Mouse (Mus musculus) gastrocnemius, postnatal 14 days (tissue): Measurements from ENCODE around the gene Cenpa. TPM values are rescaled to one million over a fixed set of nuclear protein-coding genes. Genes with fewer than 3 reads are reported as not detected.
A peak's percentile ranks its signal among the peaks of the same experiment; 100 is the strongest.

Experiments
- DNase-seq: peaks from one replicate; pipeline ENCODE4 v3.0.0; 2021; ENCODE audit warnings: mixed read lengths
- intact Hi-C: fragments of 180-260 bp; cut with DNase I; formaldehyde crosslinking; loops from one replicate; pipeline ENCODE4 v1.15.1; 2025; ENCODE audit warnings: low total_unique reads
- long read RNA-seq, 2 experiments: library from polyadenylated mRNA; stranded (forward); transcript quantifications; one replicate each; pipeline ENCODE4 v2.0.0; 2021
- total RNA-seq, 2 experiments: library from RNA; stranded (reverse); gene quantifications; 2 replicates each; pipeline ENCODE4 v1.2.3; 2021

Gene Cenpa
- total RNA-seq: 10 to 100 TPM in 1 of 2 experiments, 1 to 10 TPM in 1; 7.0 to 10.2 TPM
- long read RNA-seq, experiment 1, partial matches to known transcripts: 1 of 8 reads
- long read RNA-seq, experiment 1, other reads (novel, unspliced or antisense): 2 of 8 reads
- long read RNA-seq, experiment 2, partial matches to known transcripts: 0 of 5 reads
- long read RNA-seq, experiment 2, other reads (novel, unspliced or antisense): 1 of 5 reads

DNA sequence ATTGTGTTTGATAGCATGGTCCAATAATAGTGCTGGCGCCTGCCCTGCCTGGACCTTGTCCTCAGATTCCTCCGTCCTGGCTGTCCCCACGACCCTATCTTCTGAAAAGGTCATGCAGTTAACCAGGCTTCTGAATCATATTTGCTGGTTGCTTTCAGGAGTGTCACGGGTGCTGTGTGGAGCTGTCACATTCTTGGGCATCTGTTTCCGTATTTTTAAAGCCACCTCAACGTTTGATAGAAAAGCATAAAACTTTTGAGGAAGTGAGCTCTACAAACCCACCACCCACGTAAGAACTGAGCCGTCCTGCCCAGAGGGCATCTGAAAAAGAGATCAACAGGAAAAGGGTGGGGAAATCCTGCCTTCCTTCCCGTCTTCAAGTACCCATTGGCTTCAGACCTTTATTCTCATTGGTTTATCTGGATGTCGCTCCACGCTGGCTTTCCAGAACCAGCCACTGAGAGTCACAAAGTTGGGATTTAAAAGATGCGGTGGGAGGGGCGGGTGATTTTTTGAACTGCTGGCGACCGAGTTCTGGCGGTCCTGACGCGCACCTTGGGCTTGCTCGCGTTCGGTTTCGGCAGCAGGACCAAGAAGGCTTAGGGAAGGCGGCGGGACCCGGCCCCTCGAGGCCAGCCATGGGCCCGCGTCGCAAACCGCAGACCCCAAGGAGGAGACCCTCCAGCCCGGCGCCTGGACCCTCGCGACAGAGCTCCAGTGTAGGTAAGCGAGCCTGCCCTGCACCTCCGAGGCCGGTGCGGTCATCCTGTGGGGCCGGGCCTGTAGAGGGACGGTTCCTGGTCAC is at the start of gene Cenpa:
Gene Cenpa, plus strand, starts transcription at position 387 of the 805 bp plus-strand sequence.
- intact Hi-C loops: no loop called here
- peak; percentile 83 for DNase-seq

DNA sequence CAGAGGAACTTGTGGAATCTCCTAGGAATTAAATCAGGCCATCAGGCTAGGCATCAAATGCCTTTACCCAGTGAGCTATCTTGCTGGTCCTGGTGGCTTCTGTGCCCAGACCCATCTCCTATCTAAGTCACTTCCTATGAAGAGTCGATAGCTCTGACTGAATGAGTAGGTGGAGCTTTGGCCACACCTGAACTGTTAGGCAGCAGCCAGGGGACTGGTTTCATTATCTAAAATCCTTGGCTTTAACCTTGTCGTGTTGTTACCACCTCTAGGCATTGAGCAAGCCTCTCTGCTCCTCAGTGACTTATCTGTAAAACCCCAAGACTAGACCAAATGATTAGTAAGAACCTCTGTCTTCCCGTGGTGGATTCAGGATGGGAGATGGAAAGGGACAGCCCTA is 49.2 kb upstream of the Cenpa start:
- intact Hi-C loops: no loop called here

DNA sequence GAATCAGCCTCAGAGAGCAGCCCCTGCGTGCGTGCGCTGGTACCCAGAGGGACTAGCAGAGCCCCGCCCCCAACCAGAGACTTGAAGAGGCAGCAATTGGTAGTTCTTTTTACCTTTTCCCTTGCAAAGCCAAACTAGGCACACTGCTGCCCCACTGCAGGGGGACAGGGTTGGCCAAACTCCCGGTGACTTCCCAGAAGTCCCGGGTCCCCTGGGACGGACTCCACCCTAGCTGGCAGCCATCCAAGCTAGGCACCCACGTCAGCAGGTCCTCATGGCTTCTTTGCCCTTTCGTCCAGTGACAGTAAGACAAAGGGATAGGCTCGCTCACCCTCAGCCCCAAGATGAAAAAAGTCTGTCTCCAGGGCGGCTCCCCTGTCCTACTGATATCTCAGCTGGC is 48.7 kb upstream of the Cenpa start:
- no peak for DNase-seq
- intact Hi-C loops: no loop called here

More for the DNA sequence above, 49.2 kb upstream of the Cenpa start:
- DNase-seq: no peak

DNA sequence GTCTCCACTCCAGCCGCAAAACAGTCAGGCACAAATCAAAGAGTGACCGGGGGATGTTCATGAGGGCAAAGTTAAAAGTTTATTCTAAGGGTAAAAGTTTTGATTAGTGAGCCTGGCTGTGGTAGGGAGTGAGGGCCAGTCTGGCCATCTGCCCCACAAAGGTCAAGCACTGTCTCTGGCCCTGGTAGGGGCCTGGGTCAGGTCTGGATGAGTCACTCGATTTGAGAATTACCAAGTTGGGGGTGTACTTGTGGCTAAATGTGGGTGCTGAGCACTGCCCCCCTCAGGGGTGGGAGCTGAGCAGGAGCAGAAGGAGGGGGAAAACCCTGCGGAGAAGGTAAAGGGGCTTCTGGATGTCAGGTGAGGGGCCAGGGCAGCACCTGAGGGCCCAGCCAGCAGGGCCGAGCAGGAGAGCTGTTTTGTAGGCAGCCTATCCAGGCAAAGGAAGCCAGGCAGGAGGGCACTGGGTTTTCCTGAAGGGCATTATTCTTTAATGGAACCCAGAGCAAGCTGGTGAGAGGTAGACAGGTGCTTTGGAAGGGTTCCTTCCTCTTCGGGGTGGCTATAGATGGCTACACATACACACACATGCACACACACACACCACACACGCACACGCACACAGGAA is 48.1 kb upstream of the Cenpa start:
- DNase-seq: no peak
- intact Hi-C loops: no loop called here

DNA sequence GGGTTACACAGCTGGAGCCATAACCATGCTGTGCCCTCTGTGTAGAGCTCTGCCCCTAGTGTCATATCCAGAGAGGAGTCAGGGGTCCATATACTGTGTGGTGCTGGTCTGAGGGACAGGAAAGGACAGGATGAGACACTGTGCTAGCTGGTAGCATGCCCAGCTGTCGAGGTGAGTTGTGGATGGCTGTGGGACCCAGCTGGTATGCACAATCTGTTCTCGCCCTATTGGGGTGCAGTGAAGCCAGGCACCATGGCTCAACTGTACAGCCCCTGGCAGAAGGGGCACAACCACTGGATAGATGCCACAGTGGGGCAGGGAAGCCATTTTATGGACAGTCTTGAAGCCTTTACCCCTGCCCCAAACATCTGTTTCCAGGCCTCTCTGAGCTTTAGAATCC is 47.4 kb upstream of the Cenpa start:
- intact Hi-C loops: no loop called here
- DNase-seq: no peak

DNA sequence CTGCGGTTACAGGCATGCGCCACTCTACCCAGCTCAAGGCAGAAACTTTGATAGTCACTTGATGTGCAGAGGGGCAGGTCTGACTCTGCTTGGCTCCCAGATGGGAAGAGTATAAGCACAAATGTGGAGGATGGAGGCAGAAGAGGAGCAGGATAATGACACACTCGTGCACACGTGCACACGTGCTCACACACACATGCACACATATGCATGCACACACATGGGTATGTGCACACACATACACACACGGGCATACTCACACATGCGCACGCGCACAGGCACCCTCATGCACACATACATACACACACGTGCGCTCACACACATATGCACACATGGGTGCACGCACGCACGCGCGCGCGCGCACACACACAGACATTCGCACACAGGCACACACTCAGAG is 46.0 kb upstream of the Cenpa start:
- intact Hi-C loops: no loop called here
- DNase-seq: no peak

DNA sequence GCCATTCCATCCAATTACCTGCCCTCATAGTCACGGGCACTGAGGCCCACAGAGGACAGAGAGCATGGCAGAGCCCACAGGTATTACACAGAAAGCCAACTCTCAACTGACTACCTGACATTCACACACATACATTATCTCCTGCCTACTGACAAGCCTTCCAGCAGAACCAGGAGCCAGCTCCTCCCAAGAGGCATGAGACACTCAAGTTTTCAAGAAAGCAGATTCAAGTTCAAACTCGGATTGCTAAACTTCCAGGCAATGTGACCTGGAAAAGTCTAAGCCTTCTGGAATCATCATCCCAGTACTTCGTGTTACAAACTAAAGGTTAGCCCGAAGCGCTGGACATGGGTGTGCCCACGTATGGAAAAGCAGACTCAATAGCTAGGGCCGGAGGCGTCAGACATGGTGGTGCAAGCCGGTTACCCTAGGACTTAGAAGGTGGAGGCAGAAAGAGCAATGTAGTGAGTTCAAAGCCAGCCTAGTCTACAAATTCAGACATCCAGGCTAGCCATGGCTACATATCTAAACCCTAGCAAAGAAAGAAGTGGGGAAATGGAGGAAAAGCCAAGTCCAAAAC is 45.3 kb upstream of the Cenpa start:
- no peak for DNase-seq
- intact Hi-C loops: no loop called here

DNA sequence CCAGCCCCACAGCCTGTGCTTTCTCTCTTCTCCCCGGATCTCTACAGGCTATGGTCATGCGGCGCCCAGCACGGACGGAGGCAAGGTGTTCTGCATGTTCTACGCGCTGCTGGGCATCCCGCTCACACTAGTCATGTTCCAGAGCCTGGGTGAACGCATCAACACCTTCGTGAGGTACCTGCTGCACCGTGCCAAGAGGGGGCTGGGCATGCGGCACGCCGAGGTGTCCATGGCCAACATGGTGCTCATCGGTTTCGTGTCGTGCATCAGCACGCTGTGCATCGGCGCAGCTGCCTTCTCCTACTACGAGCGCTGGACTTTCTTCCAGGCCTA is 44.8 kb upstream of the Cenpa start:
- no peak for DNase-seq
- intact Hi-C loops: no loop called here

DNA sequence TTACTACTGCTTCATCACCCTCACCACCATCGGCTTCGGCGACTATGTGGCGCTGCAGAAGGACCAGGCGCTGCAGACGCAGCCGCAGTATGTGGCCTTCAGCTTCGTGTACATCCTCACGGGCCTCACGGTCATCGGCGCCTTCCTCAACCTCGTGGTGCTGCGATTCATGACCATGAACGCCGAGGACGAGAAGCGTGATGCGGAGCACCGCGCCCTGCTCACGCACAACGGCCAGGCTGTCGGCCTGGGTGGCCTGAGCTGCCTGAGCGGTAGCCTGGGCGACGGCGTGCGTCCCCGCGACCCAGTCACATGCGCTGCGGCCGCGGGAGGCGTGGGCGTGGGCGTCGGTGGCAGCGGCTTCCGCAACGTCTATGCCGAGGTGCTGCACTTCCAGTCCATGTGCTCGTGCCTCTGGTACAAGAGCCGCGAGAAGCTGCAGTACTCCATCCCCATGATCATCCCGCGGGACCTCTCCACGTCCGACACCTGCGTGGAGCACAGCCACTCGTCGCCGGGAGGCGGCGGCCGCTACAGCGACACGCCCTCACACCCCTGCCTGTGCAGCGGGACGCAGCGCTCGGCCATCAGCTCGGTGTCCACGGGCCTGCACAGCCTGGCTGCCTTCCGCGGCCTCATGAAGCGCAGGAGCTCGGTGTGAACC is 44.3 kb upstream of the Cenpa start:
- intact Hi-C loops: no loop called here
- DNase-seq: peak; percentile 14

DNA sequence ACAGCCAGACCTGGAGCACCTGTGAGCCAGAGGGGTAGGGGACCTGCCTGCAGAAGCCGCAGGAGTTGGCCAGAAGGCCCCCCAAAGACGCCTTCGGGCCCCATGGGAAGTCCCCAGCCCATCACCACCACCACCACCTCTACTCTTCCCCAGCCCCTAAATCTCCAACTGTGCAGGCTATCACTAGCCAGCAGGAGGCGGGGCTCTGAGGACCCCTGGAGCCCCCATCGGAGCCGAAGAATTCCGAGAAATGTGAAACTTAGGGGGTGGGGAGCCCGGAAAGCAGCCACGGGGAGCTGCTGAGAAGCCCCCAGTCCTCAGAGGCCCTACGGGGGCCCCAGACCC is 43.8 kb upstream of the Cenpa start:
- intact Hi-C loops: no loop called here
- DNase-seq: no peak

DNA sequence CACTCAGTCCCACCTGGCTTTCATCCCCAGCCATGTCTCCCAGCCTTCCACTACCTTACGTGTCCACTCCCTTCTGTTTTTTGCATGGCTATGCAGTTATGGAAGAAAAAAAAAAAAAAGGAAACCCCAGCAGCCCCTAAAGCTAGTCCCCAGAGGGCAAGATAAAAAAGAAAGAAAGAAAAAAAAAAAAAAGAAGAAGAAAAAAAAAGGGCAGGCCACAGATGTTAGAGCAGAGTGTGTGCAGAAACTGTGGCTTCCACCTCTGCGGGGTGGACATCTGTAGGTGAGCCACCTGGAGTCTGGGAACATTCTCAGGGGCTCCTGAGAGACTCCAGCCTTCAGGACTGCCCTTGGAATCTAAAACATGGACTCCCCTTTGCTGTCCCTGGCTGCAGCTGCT is 43.2 kb upstream of the Cenpa start:
- no peak for DNase-seq
- intact Hi-C loops: no loop called here

DNA sequence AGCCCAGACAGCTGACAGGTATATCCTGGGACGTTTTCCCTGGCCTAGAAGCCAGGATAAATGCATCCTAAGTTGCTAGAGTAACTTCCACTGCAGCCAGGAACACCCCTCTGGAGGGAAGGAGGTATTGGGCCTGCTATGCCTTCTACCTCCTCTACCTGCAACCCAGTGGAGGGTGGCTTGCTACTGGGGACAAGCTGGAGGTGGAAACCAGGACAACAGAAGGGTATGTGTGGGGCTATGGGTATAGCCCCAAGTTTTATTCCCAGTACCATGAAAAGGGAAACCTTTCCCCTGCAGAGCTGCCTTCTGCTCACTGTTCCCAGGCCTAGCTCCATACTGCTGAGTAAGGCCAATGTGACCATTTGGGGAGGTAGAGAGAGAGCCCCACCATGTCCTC is 42.3 kb upstream of the Cenpa start:
- DNase-seq: no peak
- intact Hi-C loops: no loop called here

DNA sequence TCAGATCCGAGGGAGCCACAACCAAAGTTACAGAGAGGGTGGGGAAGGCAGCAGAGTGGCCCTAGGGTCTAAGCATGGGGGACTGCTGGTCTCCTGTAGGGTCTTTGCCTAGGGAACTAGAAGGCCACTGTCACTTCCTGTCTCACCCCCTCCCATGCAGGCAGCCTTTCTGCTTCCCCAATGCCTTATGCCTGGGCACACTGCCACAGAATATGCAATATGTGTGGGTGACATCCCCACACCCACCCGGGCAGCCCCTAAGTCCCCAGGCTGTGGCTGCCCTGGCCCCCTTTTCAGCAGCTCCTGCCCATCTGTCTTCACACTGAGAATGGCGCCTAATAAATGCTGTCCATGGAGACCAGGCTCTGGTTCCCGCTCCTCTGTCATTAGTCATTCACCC is 41.7 kb upstream of the Cenpa start:
- intact Hi-C loops: no loop called here
- no peak for DNase-seq

DNA sequence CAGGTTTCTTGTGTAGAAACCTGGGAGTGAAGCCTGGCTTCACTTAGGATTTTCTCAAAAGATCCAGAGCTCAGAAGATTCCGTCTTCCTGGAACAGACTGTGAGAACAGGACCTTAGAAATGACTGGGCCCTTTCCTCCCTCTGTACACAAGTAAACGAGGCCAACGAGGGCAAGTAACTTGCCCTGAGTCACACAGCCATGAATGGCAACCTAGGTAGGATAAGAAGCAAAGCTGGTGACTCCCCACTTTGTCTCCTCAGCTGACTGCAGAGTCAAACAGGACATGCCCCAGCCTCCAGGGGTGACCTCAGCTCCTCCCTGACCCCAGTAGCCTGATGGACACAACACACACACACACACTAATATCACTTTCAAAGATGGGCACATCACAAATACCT is 41.2 kb upstream of the Cenpa start:
- intact Hi-C loops: no loop called here
- DNase-seq: no peak

DNA sequence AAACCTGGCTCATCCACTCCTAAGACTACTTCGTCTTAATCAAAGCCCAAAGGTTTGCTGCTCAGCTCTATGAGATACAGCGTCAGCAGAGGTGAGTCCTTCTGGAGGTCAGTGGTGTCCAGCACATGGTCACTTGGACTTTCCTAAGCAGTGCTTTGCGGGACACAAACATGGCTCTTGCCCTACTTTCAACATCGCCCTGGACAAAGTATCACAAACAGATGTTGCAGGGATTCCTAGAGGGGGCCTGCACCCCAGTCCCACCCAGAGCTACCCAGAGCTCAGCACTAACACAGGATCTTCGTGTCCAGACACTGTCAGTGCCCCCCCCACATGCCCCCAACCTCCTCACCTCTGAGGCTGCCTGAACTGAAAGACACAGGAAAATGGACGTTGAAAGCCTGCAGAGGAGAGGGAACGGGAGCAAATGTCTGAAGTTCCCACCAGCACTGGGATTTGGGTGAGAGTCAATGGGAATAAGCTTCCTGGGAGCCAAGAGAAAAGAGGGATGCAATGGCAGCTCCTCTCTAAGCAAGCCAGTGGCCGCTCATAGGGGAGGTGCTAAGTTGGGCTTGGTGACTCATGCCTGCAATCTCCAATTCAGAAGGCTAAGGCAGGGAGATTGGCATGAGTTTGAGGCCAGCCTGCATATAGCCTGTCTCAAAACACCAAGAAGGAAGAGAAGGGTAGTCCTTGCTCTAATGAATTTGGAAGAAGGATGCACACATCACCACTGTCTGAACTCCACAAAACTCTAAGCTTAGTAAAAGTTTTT is 40.1 kb upstream of the Cenpa start:
- DNase-seq: no peak
- intact Hi-C loops: no loop called here

DNA sequence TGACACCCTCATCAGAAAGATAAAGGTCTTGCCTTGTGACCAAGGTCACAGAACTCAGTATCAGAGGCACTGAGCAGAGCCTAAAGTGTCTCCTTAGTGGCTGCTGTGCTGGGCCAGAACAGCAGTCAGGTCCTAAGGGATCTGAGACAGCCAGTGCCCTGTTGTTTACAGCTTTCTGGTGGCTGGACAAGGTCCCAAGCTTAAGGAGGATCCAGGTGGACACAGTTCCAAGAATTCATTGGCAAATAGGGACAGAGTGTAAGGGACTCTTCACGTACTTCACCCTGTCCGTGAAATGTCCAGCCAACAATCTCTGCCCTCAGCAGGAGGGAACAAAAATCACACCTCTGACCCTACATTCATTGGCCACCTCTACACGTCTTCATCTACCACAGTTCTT is 38.1 kb upstream of the Cenpa start:
- no peak for DNase-seq
- intact Hi-C loops: no loop called here

DNA sequence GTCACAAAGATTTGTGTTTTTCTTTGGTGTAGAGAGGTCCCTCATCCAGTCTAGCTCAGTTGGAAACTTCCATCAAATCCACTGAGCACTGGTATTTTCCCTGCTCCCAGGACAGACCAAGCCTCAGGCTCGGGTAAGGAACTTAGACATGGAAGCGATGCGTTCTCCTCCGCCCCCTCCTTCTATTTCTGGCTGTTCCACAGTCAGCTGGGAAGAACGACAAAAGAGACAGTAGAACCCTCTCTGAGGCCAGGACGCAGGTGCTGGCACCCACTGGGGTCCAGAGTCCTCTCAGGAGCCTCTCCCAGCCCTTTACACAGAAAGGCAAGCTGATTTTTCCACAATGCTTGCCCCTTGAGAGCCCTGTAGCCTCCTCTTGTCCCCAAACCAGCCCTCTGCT is 36.2 kb upstream of the Cenpa start:
- intact Hi-C loops: loop anchor here (10.0 kb wide), 1 partner anchor 216 kb away; no protein-coding TSS in a partner anchor
- DNase-seq: no peak

DNA sequence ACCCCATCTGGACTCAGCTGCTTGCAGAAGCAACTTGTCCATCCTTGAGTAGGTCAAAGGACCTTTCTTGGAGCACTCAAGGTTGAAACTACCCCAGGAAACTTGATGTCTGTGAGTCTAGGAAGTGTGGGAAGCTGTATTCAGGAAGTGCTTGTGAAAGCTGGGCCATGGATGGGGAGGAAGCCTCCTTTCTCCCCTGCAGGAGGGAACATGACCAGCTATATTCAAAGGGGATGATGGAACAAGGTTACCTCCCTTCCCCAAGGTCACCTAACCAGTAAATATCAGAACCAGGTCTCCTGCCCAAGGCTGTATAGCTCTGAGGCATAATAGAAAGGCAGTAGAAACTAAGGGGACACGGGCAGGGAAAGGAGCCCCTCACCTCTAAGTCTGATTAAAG is 34.4 kb upstream of the Cenpa start:
- DNase-seq: no peak
- intact Hi-C loops: loop anchor here (10.0 kb wide), 1 partner anchor 217 kb away; no protein-coding TSS in a partner anchor

DNA sequence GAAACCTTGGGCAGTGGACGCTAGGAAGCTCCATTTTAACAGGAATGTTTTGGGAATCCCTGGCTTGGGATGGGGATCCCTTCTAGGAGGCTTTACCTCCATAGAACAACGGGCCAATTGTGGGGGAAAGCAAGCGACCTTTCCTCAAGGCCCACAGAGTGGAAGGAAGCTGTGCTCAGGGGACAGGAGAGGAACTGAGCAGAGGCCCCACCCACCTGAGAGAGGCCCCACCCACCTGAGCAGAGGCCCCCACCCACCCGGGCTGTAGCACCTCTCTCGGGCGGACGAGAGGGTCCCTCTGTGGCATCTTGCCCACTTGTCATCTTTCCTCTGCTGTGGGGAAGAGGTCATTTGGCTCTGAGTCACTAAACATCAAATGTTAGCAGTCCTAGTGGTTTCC is 29.6 kb upstream of the Cenpa start:
- no peak for DNase-seq
- intact Hi-C loops: loop anchor here (1.0 to 10.0 kb wide), 2 partner anchors 121 to 222 kb away; no protein-coding TSS in a partner anchor
